Mouse (Mus musculus): ENCODE data around the gene Tmem222.

Gene Tmem222

GRCm38 (mm10) chr4:133285950-133286349 is 8.4 kb upstream of the Tmem222 start:
- in situ Hi-C loops (cut with MboI), result no loop called here

GRCm38 (mm10) chr4:133285299-133285698 is 7.7 kb upstream of the Tmem222 start:
- in situ Hi-C loops (cut with MboI), result no loop called here

GRCm38 (mm10) chr4:133282656-133283055 is 5.1 kb upstream of the Tmem222 start:
- in situ Hi-C loops (cut with MboI), result no loop called here

GRCm38 (mm10) chr4:133281951-133282481 is 4.4 kb upstream of the Tmem222 start:
- in situ Hi-C loops (cut with MboI), result no loop called here

DNA sequence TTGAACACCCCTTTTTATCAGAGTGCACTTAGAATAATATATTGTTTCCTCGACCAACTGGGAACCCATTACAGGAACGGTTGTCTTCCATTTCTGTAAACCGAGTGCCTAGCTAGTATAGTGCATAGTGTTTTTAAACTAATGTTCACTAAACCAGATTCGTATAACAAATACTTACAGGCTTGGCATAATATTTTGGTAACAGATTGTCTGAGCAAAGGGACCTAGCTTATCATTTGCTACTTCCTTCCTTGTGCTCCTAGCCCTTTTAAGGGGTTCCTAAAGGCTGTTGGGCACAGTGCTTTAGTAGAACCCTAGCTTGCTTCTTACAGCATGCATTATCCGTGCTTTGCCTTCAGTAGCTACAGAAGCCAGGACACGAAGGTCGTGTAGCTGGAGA is 3.9 kb upstream of the Tmem222 start:
- in situ Hi-C loops (cut with MboI), result no loop called here

DNA sequence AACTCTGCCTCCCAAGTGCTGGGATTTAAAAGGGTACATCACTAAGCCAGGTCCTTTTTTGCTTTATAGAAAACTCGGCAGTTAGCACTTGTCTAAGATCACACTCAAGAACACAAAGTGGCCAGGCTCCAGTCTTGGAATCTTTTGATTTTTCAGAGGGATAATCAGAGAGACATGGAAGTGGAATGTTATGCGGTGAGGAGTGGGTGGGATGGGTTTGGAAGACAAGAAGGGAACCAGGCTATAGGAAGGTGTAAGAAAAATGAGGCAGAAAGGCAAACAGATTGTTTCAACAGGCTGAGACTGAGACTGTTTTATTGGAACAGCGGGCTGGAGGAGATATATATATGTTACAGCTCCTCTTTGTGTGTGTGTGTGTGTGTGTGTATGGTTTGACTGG is 890 bp upstream of the Tmem222 start:
- in situ Hi-C loops (cut with MboI), result no loop called here

DNA sequence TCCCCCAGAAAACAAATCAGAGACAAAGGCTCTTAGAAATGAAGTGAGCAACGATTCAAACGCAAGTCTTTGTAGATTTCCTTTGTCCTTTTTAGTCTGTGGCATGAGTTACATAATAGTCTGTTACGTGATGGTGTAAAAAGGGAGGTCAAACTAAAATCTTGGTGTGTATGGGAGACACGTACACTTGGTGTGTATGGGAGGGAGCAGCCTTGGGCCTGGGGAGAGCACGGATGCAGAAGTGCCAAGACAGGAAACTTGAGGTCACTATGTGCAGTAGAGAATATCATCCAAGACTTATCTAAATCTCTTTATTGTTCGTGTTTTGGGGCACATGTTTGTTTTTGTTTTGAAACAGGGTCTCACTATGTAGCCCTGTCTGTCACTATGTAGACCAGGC is 475 bp upstream of the Tmem222 start:
- in situ Hi-C loops (cut with MboI), result no loop called here

- in situ Hi-C loops (cut with MboI), result no loop called here
These were observed 6.7 kb downstream of the Tmem222 start for GRCm38 (mm10) chr4:133270929-133271328.

- in situ Hi-C loops (cut with MboI), result no loop called here
These were observed 8.0 kb downstream of the Tmem222 start for GRCm38 (mm10) chr4:133269596-133269995.

DNA sequence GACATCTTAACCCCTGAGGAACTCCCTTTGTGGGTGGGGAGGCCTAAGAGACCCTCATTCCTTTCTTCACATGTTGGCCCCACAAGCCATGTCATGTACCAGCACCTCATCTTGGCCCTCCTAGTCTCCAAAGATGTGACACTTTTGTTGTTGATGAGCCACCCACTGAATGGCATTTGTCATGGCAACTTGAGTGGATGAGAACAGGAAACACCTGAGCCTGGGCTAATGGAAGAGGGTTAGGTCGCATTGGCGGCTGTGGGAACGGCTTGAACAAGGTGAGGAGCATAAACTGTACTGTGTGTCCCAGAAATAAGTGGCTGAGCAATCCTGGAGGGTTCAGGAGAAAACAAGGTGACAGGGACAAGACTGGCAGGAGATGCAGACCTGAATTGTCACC is 8.7 kb downstream of the Tmem222 start:
- in situ Hi-C loops (cut with MboI), result no loop called here

- in situ Hi-C loops (cut with MboI), result no loop called here
These were observed 11.2 kb downstream of the Tmem222 start for GRCm38 (mm10) chr4:133266248-133266880.

- in situ Hi-C loops (cut with MboI), result no loop called here
These were observed 11.8 kb downstream of the Tmem222 start for GRCm38 (mm10) chr4:133265759-133266158.

DNA sequence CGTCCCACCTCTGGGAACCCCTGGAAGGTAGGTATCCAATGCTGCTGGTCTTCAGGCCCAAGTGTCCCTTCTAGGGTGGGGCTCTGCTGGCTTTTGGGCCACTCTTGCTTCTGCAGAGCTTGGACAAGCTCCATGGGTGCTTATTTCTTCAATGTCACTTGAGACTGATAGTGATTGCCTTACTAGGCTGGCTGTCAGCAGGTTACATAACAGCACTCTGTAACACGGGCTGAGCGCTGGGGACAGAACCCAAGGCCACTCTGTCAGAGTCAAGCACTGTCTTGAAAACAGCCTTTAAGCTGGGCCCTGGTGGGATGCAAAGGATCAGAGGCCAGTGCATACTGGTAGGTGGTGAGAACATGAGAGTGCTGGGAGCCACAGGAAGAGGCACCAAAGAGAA is 12.3 kb downstream of the Tmem222 start:
- in situ Hi-C loops (cut with MboI), result no loop called here

GRCm38 (mm10) chr4:133264559-133264958 is 13.0 kb downstream of the Tmem222 start:
- in situ Hi-C loops (cut with MboI), result no loop called here

DNA sequence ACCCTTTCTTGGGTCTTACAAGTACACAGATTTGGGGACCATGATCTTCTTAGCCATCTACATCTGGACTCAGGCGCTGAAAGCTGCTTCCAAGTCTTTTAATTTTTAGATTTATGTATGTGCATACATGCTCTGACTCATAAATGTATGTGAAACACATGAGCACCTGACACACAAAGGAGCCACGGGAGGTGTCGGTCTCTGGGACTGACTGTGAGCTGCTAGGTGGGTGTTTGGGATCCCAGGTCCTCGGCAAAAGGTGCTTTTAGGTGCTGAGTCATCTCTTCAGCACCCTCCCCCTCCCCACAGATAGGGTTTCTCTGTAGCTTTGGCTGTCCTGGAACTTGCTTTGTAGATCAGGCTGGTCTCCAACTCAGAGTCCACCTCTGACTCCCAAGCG is 13.8 kb downstream of the Tmem222 start:
- in situ Hi-C loops (cut with MboI), result no loop called here

GRCm38 (mm10) chr4:133262882-133263281 is 14.7 kb downstream of the Tmem222 start, which contains the start of gene Sytl1:
Gene Sytl1, minus strand, starts transcription at chr4:133263113.
- in situ Hi-C loops (cut with MboI), result no loop called here

DNA sequence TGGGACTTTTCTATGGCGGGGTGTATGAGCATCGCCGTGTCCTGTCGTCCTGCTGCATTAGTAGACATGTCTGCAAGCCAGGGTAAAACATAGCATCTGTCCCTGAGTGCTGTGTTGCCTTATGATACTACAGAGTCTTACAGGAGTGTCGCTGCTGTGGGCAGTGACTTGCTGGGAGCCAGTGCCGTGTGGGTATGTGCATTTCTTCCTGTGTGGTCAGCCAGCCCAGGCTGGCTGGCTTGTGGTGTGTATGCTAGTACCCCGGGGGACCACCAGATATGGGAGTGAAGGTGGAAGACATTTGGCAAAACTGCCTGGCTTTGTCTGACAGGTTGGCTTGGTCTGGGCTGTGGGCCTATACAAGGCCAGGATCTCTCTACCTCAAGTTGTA is 15.2 kb downstream of the Tmem222 start:
- in situ Hi-C loops (cut with MboI), result no loop called here

- in situ Hi-C loops (cut with MboI), result no loop called here
These were observed 15.8 kb downstream of the Tmem222 start for GRCm38 (mm10) chr4:133261641-133262374.

DNA sequence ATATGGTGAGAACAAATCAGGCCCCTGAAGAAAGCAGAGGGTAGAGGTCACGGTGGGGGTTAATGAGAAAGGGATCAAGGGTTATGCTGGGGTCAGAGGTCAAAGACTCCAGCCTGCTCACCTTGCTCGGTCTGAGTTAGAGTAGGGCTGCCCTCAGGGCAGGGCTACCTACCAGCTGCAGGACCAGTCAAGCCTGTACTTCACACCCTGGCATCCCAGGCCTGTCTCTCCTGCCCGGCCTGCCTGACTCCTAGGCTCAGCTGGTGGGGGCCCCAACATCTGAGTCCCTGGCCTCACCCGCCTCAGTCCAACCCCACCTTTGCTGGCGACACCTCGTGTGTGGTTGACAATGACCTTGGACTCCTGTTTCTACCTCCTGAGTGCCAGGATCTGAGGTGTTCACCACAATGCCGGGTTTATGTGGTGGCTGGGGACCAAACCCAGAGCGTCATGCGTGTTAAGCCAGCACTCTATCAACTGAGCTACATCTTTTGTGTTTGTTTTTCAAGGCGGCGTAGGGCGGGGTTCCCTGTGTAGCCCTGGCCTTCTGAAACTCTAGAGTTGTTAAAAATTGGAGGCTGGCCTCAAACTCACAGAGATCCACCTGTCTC is 19.7 kb downstream of the Tmem222 start:
- in situ Hi-C loops (cut with MboI), result no loop called here

GRCm38 (mm10) chr4:133257230-133257629 is 20.4 kb downstream of the Tmem222 start:
- in situ Hi-C loops (cut with MboI), result no loop called here

DNA sequence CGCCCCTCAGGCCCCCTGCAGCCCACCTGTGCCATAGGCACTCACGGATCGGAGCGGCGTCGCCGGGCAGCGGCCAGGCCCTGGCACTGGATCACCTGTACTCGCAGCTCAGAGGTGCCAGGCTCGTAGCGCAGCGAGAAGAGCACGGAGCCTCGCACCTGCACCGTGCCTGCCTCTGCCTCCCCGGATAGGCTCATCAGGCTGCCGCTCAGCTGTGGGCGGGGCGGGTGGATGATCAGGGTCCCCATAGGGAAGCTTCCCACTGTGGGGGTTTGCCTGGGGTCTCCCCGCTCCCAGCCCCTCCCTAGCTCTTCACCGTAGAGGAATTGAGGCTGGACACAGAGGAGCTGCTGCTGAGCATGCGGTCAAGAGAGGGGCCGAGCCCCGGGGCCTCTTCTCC is 20.8 kb downstream of the Tmem222 start:
- in situ Hi-C loops (cut with MboI), result no loop called here

- in situ Hi-C loops (cut with MboI), result no loop called here
These were observed 22.2 kb downstream of the Tmem222 start for GRCm38 (mm10) chr4:133255392-133255791.

DNA sequence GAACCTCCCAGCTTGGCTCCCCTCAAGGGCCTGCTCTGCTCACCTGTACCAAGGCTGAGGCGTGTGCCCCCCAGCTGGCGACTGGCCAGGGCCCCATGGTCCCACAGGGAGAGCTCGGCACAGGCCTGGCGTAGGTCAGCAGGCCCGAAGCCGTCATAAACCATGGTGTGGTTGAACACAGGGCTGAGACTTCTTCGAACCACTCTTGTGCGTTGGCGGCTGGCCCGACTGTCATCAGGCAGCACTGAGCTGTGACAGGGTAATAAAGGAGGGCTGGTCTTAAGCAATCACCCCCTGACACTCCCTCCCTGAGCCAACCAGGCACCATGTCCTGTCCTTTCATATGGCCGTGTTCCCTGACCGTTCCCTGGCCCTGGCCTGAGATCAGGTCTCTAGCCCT is 24.2 kb downstream of the Tmem222 start:
- in situ Hi-C loops (cut with MboI), result no loop called here
